Mouse (Mus musculus): ENCODE measurements around the gene Rras2. TPM values are rescaled to one million over a fixed set of nuclear protein-coding genes. Genes with fewer than 3 reads are reported as not detected.

The Rras2 gene
- polyA plus RNA-seq, 1 experiment: 57.4 TPM

GRCm38 (mm10) chr7:114020704-114021093, 96.9 kb downstream of the Rras2 start:
- Histone ChIP-seq H3ac (ENCODE audit: control insufficient read depth, insufficient read length) (no peak overlapping the region), H3K4me2 (ENCODE audit: low read depth) (peak overlapping the region; percentile 64), H3K27me3 (ENCODE audit: control insufficient read depth, insufficient read depth, insufficient read length) (peaks cover 5% of the 10 kb centered on the region), H3K79me2 (ENCODE audit: control insufficient read depth, insufficient read depth) (no peaks in the 10 kb centered on the region), H3K4me3 (no peak overlapping the region), H3K36me3 (ENCODE audit: control insufficient read depth, insufficient read depth) (no peaks in the 10 kb centered on the region)
- TF ChIP-seq TCF3 (IDR thresholded peaks at IDR 0.05; ENCODE audit: insufficient read length, low read depth) (no peak), CEBPB (IDR thresholded peaks at IDR 0.05; ENCODE audit: insufficient read depth, poor library complexity, severe bottlenecking) (no peak), TCF12 (IDR thresholded peaks at IDR 0.05; ENCODE audit: insufficient read depth, poor library complexity, severe bottlenecking) (no peak), E2F4 (IDR thresholded peaks at IDR 0.05; ENCODE audit: insufficient read depth) (no peak), USF1 (IDR thresholded peaks at IDR 0.05; ENCODE audit: low read depth) (no peak), POLR2AphosphoS2 (IDR thresholded peaks at IDR 0.05; ENCODE audit: insufficient read length, low read depth) (no peak), MAX (IDR thresholded peaks at IDR 0.05; ENCODE audit: low read depth) (no peak), REST (IDR thresholded peaks at IDR 0.05; ENCODE audit: insufficient read depth, insufficient read length) (no peak), MYOD1 (IDR thresholded peaks at IDR 0.05; ENCODE audit: control insufficient read depth in 1 of 3, insufficient read length in 2 of 3, low read depth in 2 of 3) (no peak), SRF (IDR thresholded peaks at IDR 0.05; ENCODE audit: control insufficient read depth, insufficient read length, low read depth) (no peak), POLR2A (IDR thresholded peaks at IDR 0.05; ENCODE audit: insufficient read length, low read depth) (no peak)

DNA sequence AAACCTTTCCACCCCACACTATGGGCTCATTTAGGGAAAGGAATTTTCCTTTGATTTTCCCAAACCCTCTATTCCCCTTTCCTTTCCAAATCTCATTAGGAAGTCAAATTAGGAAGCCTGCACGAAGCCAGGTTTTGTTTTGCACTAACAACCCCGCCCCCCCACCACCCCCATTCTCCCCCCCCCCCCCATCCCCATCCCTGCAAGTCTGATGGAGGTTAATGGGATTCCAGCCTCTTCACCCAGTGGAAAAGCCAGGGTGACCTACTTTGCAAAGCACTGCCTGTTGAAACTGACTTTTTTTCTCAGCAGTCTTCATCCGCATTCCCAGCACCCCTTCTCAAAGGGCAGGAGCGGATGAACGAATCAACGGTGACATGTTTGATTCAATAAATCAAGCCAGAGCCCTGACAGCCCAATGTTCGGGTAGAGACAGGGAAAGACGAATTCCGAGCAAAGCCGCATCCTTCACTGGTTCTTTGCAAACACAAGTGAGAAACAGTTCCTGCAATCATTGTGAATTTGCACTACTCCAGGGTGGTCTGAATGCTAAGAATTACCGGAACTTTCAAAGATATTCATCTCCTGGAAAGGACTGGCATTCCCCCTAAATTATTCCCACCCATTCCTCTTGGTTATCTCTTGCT, 97.4 kb downstream of the Rras2 start:
- no peaks in the 10 kb centered on the region for H3K36me3 ChIP-seq (ENCODE audit: control insufficient read depth, insufficient read depth)
- TF ChIP-seq USF1 (IDR thresholded peaks at IDR 0.05; ENCODE audit: low read depth): no peak
- no peak for TF ChIP-seq CEBPB (IDR thresholded peaks at IDR 0.05; ENCODE audit: insufficient read depth, poor library complexity, severe bottlenecking)
- TF ChIP-seq MYOG (IDR thresholded peaks at IDR 0.05; ENCODE audit: control insufficient read depth in 1 of 3, insufficient read depth in 1 of 3, insufficient read length in 2 of 3, low read depth in 2 of 3): no peak
- no peak for TF ChIP-seq MYOD1 (IDR thresholded peaks at IDR 0.05; ENCODE audit: control insufficient read depth in 1 of 3, insufficient read length in 2 of 3, low read depth in 2 of 3)
- no peak for TF ChIP-seq MAX (IDR thresholded peaks at IDR 0.05; ENCODE audit: low read depth)
- no peak for TF ChIP-seq TCF3 (IDR thresholded peaks at IDR 0.05; ENCODE audit: insufficient read length, low read depth)
- no peak for TF ChIP-seq TCF12 (IDR thresholded peaks at IDR 0.05; ENCODE audit: insufficient read depth, poor library complexity, severe bottlenecking)
- TF ChIP-seq SRF (IDR thresholded peaks at IDR 0.05; ENCODE audit: control insufficient read depth, insufficient read length, low read depth): no peak
- no peak for TF ChIP-seq REST (IDR thresholded peaks at IDR 0.05; ENCODE audit: insufficient read depth, insufficient read length)
- no peak for TF ChIP-seq E2F4 (IDR thresholded peaks at IDR 0.05; ENCODE audit: insufficient read depth)
- TF ChIP-seq POLR2AphosphoS2 (IDR thresholded peaks at IDR 0.05; ENCODE audit: insufficient read length, low read depth): no peak
- TF ChIP-seq POLR2A (IDR thresholded peaks at IDR 0.05; ENCODE audit: insufficient read length, low read depth): no peak
- no peak overlapping the region for H3ac ChIP-seq (ENCODE audit: control insufficient read depth, insufficient read length)
- H3K27me3 ChIP-seq (ENCODE audit: control insufficient read depth, insufficient read depth, insufficient read length): peaks cover 5% of the 10 kb centered on the region
- peak overlapping the region; percentile 64 for H3K4me2 ChIP-seq (ENCODE audit: low read depth)
- no peaks in the 10 kb centered on the region for H3K79me2 ChIP-seq (ENCODE audit: control insufficient read depth, insufficient read depth)
- no peak overlapping the region for H3K4me3 ChIP-seq

DNA sequence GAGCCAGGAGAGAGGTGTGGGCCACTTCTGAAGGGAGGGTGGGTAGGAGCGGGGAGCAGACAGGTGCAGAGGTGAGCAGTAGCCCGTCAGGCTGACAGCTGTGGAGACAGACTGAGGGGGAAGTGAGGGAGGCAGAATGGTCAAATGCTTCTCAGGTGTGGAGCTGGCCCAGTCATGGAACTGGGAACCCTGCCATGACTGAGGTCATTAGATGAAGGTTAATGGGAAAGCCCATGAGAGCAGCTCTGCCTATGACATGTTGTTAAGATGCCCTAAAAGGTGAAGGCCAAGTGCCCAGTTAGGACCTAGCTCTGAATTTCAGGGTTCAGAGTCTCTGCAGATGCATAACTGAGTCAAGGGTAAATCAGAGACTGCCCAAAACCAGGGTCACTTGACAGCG, 98.7 kb downstream of the Rras2 start:
- no peak for TF ChIP-seq TCF12 (IDR thresholded peaks at IDR 0.05; ENCODE audit: insufficient read depth, poor library complexity, severe bottlenecking)
- no peak for TF ChIP-seq MAX (IDR thresholded peaks at IDR 0.05; ENCODE audit: low read depth)
- no peak for TF ChIP-seq SRF (IDR thresholded peaks at IDR 0.05; ENCODE audit: control insufficient read depth, insufficient read length, low read depth)
- no peak for TF ChIP-seq E2F4 (IDR thresholded peaks at IDR 0.05; ENCODE audit: insufficient read depth)
- no peak for TF ChIP-seq TCF3 (IDR thresholded peaks at IDR 0.05; ENCODE audit: insufficient read length, low read depth)
- no peak for TF ChIP-seq REST (IDR thresholded peaks at IDR 0.05; ENCODE audit: insufficient read depth, insufficient read length)
- TF ChIP-seq USF1 (IDR thresholded peaks at IDR 0.05; ENCODE audit: low read depth): no peak
- TF ChIP-seq POLR2AphosphoS2 (IDR thresholded peaks at IDR 0.05; ENCODE audit: insufficient read length, low read depth): no peak
- TF ChIP-seq MYOG (IDR thresholded peaks at IDR 0.05; ENCODE audit: control insufficient read depth in 1 of 3, insufficient read depth in 1 of 3, insufficient read length in 2 of 3, low read depth in 2 of 3): no peak
- no peak for TF ChIP-seq POLR2A (IDR thresholded peaks at IDR 0.05; ENCODE audit: insufficient read length, low read depth)
- Histone ChIP-seq H3K36me3 (ENCODE audit: control insufficient read depth, insufficient read depth) (no peaks in the 10 kb centered on the region), H3ac (ENCODE audit: control insufficient read depth, insufficient read length) (no peak overlapping the region), H3K27me3 (ENCODE audit: control insufficient read depth, insufficient read depth, insufficient read length) (peaks cover 5% of the 10 kb centered on the region), H3K4me3 (no peak overlapping the region), H3K4me2 (ENCODE audit: low read depth) (no peak overlapping the region), H3K79me2 (ENCODE audit: control insufficient read depth, insufficient read depth) (no peaks in the 10 kb centered on the region)

GRCm38 (mm10) chr7:114016001-114016949, 101.3 kb downstream of the Rras2 start:
- H3K36me3 ChIP-seq (ENCODE audit: control insufficient read depth, insufficient read depth): no peaks in the 10 kb centered on the region
- H3K4me2 ChIP-seq (ENCODE audit: low read depth): no peak overlapping the region
- H3K79me2 ChIP-seq (ENCODE audit: control insufficient read depth, insufficient read depth): no peaks in the 10 kb centered on the region
- H3ac ChIP-seq (ENCODE audit: control insufficient read depth, insufficient read length): no peak overlapping the region
- H3K4me3 ChIP-seq: no peak overlapping the region
- TF ChIP-seq MAX (IDR thresholded peaks at IDR 0.05; ENCODE audit: low read depth): no peak
- no peak for TF ChIP-seq MYOG (IDR thresholded peaks at IDR 0.05; ENCODE audit: control insufficient read depth in 1 of 3, insufficient read depth in 1 of 3, insufficient read length in 2 of 3, low read depth in 2 of 3)
- TF ChIP-seq TCF12 (IDR thresholded peaks at IDR 0.05; ENCODE audit: insufficient read depth, poor library complexity, severe bottlenecking): no peak
- H3K27me3 ChIP-seq (ENCODE audit: control insufficient read depth, insufficient read depth, insufficient read length): peaks cover 5% of the 10 kb centered on the region
